Mouse (Mus musculus) kidney, embryonic 15.5 days (tissue): ENCODE measurements around the gene Btbd17. TPM values are rescaled to one million over a fixed set of nuclear protein-coding genes. Genes with fewer than 3 reads are reported as not detected.

Experiments
- ATAC-seq: fragments of 200-750 bp; cut with Nextera tagmentation; replicated peaks from 2 replicates; pipeline ENCODE4 v1.8.0; 2017; ENCODE audit warnings: moderate TSS enrichment; ENCODE audit not compliant: low FRiP score
- H3K27ac ChIP-seq: fragments of 300-500 bp; sonication (generic); 2 replicates; pipeline ENCODE4 v1.5.1; 2015; ENCODE audit warnings: mild to moderate bottlenecking, inconsistent platforms
- H3K27me3 ChIP-seq: fragments of 300-500 bp; sonication (generic); 2 replicates; pipeline ENCODE4 v1.6.1; 2015; ENCODE audit warnings: inconsistent platforms
- H3K36me3 ChIP-seq: fragments of 300-500 bp; sonication (generic); 2 replicates; pipeline ENCODE4 v1.6.1; 2015; ENCODE audit warnings: inconsistent platforms
- H3K4me1 ChIP-seq: fragments of 300-500 bp; sonication (generic); 2 replicates; pipeline ENCODE4 v1.6.1; 2015; ENCODE audit warnings: inconsistent platforms
- H3K4me2 ChIP-seq: fragments of 300-500 bp; sonication (generic); 2 replicates; pipeline ENCODE4 v1.6.1; 2015; ENCODE audit warnings: moderate library complexity, mild to moderate bottlenecking, inconsistent platforms
- H3K4me3 ChIP-seq: fragments of 300-500 bp; sonication (generic); replicated peaks from 2 replicates; pipeline ENCODE4 v1.5.1; 2015; ENCODE audit warnings: mild to moderate bottlenecking, inconsistent platforms
- H3K9ac ChIP-seq: fragments of 300-500 bp; sonication (generic); 2 replicates; pipeline ENCODE4 v1.6.1; 2015; ENCODE audit warnings: mild to moderate bottlenecking, inconsistent platforms
- H3K9me3 ChIP-seq: fragments of 300-500 bp; sonication (generic); replicated peaks from 2 replicates; pipeline ENCODE4 v1.6.1; 2016; ENCODE audit warnings: inconsistent platforms
- WGBS: fragments of 180-500 bp; shearing (Covaris S2); methylation state at CpG from one replicate; pipeline ENCODE4 v1.1.7; 2015; ENCODE audit warnings: mixed read lengths; 5-methylcytosine and 5-hydroxymethylcytosine counted together
- polyA plus RNA-seq: library from polyadenylated mRNA; unstranded; fragments of >200 nt; fragmentation: Nextera tagmentation; extraction: Ambion mirVana; gene quantifications from 2 replicates; pipeline ENCODE4 v1.2.1, GENCODE M21; 2015

The Btbd17 gene
- 1.0 and 1.5 TPM in 2 replicates for polyA plus RNA-seq

GRCm38 (mm10) chr11:114795848-114796322, at the start of gene Btbd17:
TSS of gene Btbd17 (minus strand) at chr11:114795945.
- Histone ChIP-seq H3K9ac (no peak within 1 kb of the TSS), H3K36me3 (no peaks in the 10 kb centered on the region), H3K4me1 (peaks cover 48% of the 10 kb centered on the region), H3K9me3 (no peaks in the 10 kb centered on the region), H3K27me3 (peaks cover 35% of the 10 kb centered on the region), H3K4me3 (peak within 1 kb of the TSS; percentile 39), H3K4me2 (peak within 1 kb of the TSS; percentile 65), H3K27ac (peak within 1 kb of the TSS; percentile 66)
- ATAC-seq = peak; percentile 26
- WGBS = 12% methylated on average over 4 of the region's 4 CpGs

- no peak overlapping the region for H3K4me3 ChIP-seq
- H3K36me3 ChIP-seq = no peaks in the 10 kb centered on the region
- no peaks in the 10 kb centered on the region for H3K27me3 ChIP-seq
- WGBS = 35% methylated on average over 7 of the region's 7 CpGs
- peak overlapping the region; percentile 30 for H3K4me2 ChIP-seq
- H3K9me3 ChIP-seq = no peaks in the 10 kb centered on the region
- peaks cover 55% of the 10 kb centered on the region for H3K4me1 ChIP-seq
- peak overlapping the region; percentile 88 for H3K27ac ChIP-seq
- peak; percentile 67 for ATAC-seq
- peak overlapping the region; percentile 21; the same call in 1 of the 2 replicates for H3K9ac ChIP-seq
These were observed 48.9 kb upstream of the Btbd17 start for GRCm38 (mm10) chr11:114844464-114845220.

- Histone ChIP-seq H3K4me1 (peaks cover 48% of the 10 kb centered on the region), H3K9me3 (no peaks in the 10 kb centered on the region), H3K27me3 (no peaks in the 10 kb centered on the region), H3K4me2 (peak overlapping the region; percentile 30), H3K36me3 (no peaks in the 10 kb centered on the region), H3K4me3 (no peak overlapping the region), H3K9ac (peak overlapping the region; percentile 21; the same call in 1 of the 2 replicates), H3K27ac (peak overlapping the region; percentile 88)
- ATAC-seq = peak; percentile 76
- 8% methylated on average over 8 of the region's 8 CpGs for WGBS
These were observed 48.2 kb upstream of the Btbd17 start for GRCm38 (mm10) chr11:114843818-114844463.

GRCm38 (mm10) chr11:114833166-114833565, 37.4 kb upstream of the Btbd17 start:
- ATAC-seq = no peak
- Histone ChIP-seq H3K4me1 (peaks cover 59% of the 10 kb centered on the region), H3K4me2 (no peak overlapping the region), H3K9me3 (no peaks in the 10 kb centered on the region), H3K4me3 (no peak overlapping the region), H3K27me3 (no peaks in the 10 kb centered on the region), H3K9ac (no peak overlapping the region), H3K36me3 (no peaks in the 10 kb centered on the region), H3K27ac (no peak overlapping the region)
- 62% methylated on average over 5 of the region's 5 CpGs for WGBS

DNA sequence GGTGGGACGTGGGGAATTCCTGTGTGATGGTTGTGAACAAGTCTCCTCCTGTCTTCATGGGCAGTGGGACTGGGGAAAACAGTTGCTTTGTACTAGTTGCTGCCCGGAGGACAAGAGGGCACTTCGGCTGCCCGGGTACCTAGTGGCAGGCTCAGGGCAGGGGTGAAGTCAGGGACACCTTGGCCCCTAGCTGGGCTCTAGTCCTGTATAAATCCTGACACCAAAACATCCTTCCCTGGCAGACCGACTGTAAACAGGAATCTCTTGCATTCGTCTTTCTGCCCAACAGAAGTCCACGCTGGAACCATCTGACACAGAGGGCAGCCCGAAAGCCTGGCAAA, 34.7 kb upstream of the Btbd17 start:
- ATAC-seq = peak; percentile 59
- Histone ChIP-seq H3K27ac (peak overlapping the region; percentile 95), H3K27me3 (no peaks in the 10 kb centered on the region), H3K9me3 (no peaks in the 10 kb centered on the region), H3K9ac (peak overlapping the region; percentile 23; the same call in 1 of the 2 replicates), H3K4me2 (peak overlapping the region; percentile 56), H3K4me1 (peaks cover 56% of the 10 kb centered on the region), H3K36me3 (no peaks in the 10 kb centered on the region), H3K4me3 (peak overlapping the region; percentile 28)
- 16% methylated on average over 8 of the region's 8 CpGs for WGBS

DNA sequence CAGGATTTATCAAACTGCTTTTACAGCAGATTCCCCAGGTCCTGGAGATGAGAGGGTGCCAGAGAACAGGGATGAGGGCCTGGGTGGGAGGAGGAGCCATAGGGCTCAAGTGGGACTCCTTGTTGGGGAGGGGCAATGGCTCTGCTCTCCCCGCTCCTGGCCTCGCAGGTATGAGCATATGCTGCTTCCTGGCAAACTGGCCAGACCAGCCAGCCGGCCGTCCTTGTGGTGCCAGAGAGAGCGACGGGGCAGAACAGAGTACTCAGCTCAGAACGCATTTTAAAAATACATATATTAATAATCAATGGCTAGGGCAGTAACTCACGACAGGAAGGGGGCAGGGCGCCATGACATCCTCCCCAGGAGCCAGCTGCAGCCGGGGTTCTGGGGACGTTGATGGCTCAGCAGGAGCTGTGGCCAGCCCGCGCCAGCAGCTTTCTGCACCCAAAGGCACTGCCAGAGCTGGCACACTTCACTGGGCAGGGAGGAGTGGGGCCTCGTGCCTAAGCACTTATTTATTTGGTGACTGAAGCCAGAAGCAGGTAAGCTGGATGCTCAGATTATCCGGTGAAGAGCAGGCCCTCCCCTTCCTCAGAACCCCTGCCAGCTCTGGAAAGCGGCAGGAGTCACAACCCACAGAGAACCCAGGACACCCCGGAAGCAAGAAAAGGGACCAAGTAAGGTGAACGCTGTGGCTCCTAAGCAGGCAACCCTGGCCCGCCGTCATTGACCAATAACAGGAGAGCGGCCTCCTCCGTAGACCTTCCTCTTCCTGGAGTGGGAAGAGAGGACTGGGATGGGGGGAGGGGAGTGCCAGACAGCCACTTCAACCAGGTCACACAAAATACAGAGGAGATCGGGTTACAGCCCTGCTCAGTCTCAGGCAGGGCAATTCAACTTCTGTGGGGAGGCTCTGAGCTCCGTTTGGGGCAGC, 34.0 kb upstream of the Btbd17 start:
- Histone ChIP-seq H3K27me3 (no peaks in the 10 kb centered on the region), H3K4me3 (peak overlapping the region; percentile 28), H3K36me3 (no peaks in the 10 kb centered on the region), H3K9me3 (no peaks in the 10 kb centered on the region), H3K27ac (peak overlapping the region; percentile 95), H3K9ac (peak overlapping the region; percentile 23), H3K4me2 (peak overlapping the region; percentile 56), H3K4me1 (peaks cover 56% of the 10 kb centered on the region)
- 5% methylated on average over 24 of the region's 24 CpGs for WGBS
- ATAC-seq = peak; percentile 89

DNA sequence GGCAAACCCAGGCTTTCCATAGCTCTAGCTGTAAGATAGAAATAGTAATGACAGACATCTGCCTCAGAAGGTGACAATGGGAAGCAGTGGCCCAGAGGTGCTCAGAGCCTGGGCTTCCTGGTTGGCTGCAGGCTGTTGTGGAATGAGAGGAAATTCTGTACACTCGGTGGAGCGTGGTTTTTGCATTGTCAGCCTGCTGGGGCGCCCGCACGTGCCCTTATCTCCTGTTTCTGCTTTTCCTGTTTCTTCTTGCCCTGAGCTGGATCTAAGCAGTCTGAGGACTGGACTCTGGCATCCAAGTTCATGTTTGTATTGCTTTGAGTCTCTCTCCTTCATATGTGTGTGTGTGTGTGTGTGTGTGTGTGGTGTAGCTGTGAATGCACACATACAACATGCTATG, 30.9 kb upstream of the Btbd17 start:
- H3K27ac ChIP-seq = peak overlapping the region; percentile 85

GRCm38 (mm10) chr11:114823199-114823725, 27.5 kb upstream of the Btbd17 start:
- WGBS = 3% methylated on average over 11 of the region's 11 CpGs
- H3K36me3 ChIP-seq = no peaks in the 10 kb centered on the region
- no peaks in the 10 kb centered on the region for H3K9me3 ChIP-seq
- H3K4me3 ChIP-seq = no peak overlapping the region
- ATAC-seq = peak; percentile 57
- H3K4me2 ChIP-seq = peak overlapping the region; percentile 40
- H3K27me3 ChIP-seq = no peaks in the 10 kb centered on the region
- peaks cover 51% of the 10 kb centered on the region for H3K4me1 ChIP-seq
- H3K27ac ChIP-seq = peak overlapping the region; percentile 83
- no peak overlapping the region for H3K9ac ChIP-seq

More for the DNA sequence above, 30.9 kb upstream of the Btbd17 start:
- ATAC-seq = peak; percentile 29; the same call in 1 of the 2 replicates
- H3K4me2 ChIP-seq = no peak overlapping the region
- H3K27me3 ChIP-seq = no peaks in the 10 kb centered on the region
- H3K4me1 ChIP-seq = peaks cover 60% of the 10 kb centered on the region
- no peaks in the 10 kb centered on the region for H3K9me3 ChIP-seq
- 30% methylated on average over 5 of the region's 5 CpGs for WGBS
- no peaks in the 10 kb centered on the region for H3K36me3 ChIP-seq
- no peak overlapping the region for H3K4me3 ChIP-seq
- H3K9ac ChIP-seq = no peak overlapping the region

GRCm38 (mm10) chr11:114822727-114823126, 27.0 kb upstream of the Btbd17 start:
- Histone ChIP-seq H3K27ac (peak overlapping the region; percentile 83), H3K36me3 (no peaks in the 10 kb centered on the region), H3K27me3 (no peaks in the 10 kb centered on the region), H3K4me3 (no peak overlapping the region), H3K9ac (no peak overlapping the region), H3K4me2 (peak overlapping the region; percentile 40), H3K4me1 (peaks cover 47% of the 10 kb centered on the region), H3K9me3 (no peaks in the 10 kb centered on the region)
- peak; percentile 72 for ATAC-seq
- 44% methylated on average over 12 of the region's 12 CpGs for WGBS

DNA sequence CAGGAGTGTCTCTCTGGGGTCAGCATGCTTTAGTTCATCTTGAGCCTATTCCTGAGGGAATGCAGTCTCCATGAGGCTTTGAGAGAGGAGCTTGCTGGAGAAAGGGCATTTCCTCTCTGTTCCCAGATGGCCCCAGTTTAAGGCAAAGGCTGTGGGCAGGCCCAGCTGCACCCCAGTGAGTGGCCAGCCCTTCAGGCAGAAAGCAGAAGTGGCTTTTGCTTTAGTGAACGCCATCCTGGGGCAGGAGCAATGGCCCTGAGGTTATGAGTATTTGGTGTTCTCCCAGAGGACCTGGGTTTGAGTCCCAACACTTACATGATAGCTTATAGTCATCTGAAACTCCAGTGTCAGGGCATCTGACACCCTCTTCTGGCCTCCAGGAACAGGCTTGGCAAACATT, 25.6 kb upstream of the Btbd17 start:
- no peak overlapping the region for H3K4me3 ChIP-seq
- H3K9me3 ChIP-seq = no peaks in the 10 kb centered on the region
- no peak overlapping the region for H3K9ac ChIP-seq
- H3K27me3 ChIP-seq = no peaks in the 10 kb centered on the region
- ATAC-seq = no peak
- H3K27ac ChIP-seq = no peak overlapping the region
- peaks cover 39% of the 10 kb centered on the region for H3K4me1 ChIP-seq
- H3K4me2 ChIP-seq = no peak overlapping the region
- WGBS = 75% methylated on average over 1 of the region's 1 CpGs
- no peaks in the 10 kb centered on the region for H3K36me3 ChIP-seq

- Histone ChIP-seq H3K4me1 (peaks cover 38% of the 10 kb centered on the region), H3K9ac (no peak overlapping the region), H3K36me3 (no peaks in the 10 kb centered on the region), H3K4me2 (no peak overlapping the region), H3K27ac (no peak overlapping the region), H3K9me3 (no peaks in the 10 kb centered on the region), H3K27me3 (no peaks in the 10 kb centered on the region), H3K4me3 (no peak overlapping the region)
- no peak for ATAC-seq
- 26% methylated on average over 3 of the region's 3 CpGs for WGBS
These were observed 24.7 kb upstream of the Btbd17 start for GRCm38 (mm10) chr11:114820444-114820843.
